Mouse (Mus musculus) macrophage (primary cell): Measurements from ENCODE around the gene Wdr11. TPM values are rescaled to one million over a fixed set of nuclear protein-coding genes. Genes with fewer than 3 reads are reported as not detected.

ENCODE experiments used
- H3K27ac ChIP-seq: fragments of 350-480 bp; formaldehyde crosslinking; 2 replicates; pipeline ENCODE4 v1.9.0; 2021
- H3K36me3 ChIP-seq: fragments of 350-480 bp; formaldehyde crosslinking; 2 replicates; pipeline ENCODE4 v1.9.0; 2021; ENCODE audit errors: inconsistent target
- H3K4me3 ChIP-seq: fragments of 350-480 bp; formaldehyde crosslinking; 2 replicates; pipeline ENCODE4 v1.9.0; 2021; ENCODE audit errors: inconsistent target
- H3K79me2 ChIP-seq: fragments of 350-480 bp; formaldehyde crosslinking; 2 replicates; pipeline ENCODE4 v1.9.0; 2021; ENCODE audit errors: inconsistent target
- WGBS: methylation state at CpG from one replicate; pipeline ENCODE4 v1.1.7; 2026; ENCODE audit warnings: inconsistent platforms; ENCODE audit not compliant: missing documents; 5-methylcytosine and 5-hydroxymethylcytosine counted together
- polyA plus RNA-seq: library from polyadenylated mRNA; stranded (reverse); fragments of 250-400 nt; gene quantifications from 3 replicates; pipeline ENCODE4 v1.2.4, GENCODE M21; 2018; ENCODE audit warnings: inconsistent platforms

Gene Wdr11
- polyA plus RNA-seq, 1 experiment from 2014 or later = 42.8 TPM

GRCm38 (mm10) chr7:129663781-129664505, 72.3 kb downstream of the Wdr11 start:
- Histone ChIP-seq H3K79me2 (no peaks in the 10 kb centered on the region), H3K27ac (no peak overlapping the region), H3K4me3 (no peak overlapping the region), H3K36me3 (no peaks in the 10 kb centered on the region)
- 52% methylated on average over 11 of the region's 12 CpGs for WGBS

GRCm38 (mm10) chr7:129665411-129665810, 73.7 kb downstream of the Wdr11 start:
- 56% methylated on average over 3 of the region's 3 CpGs for WGBS
- H3K79me2 ChIP-seq = no peaks in the 10 kb centered on the region

GRCm38 (mm10) chr7:129665921-129666320, 74.3 kb downstream of the Wdr11 start:
- H3K4me3 ChIP-seq = no peak overlapping the region
- H3K79me2 ChIP-seq = no peaks in the 10 kb centered on the region

More at GRCm38 (mm10) chr7:129665411-129665810, 73.7 kb downstream of the Wdr11 start:
- no peaks in the 10 kb centered on the region for H3K36me3 ChIP-seq
- no peak overlapping the region for H3K4me3 ChIP-seq
- H3K27ac ChIP-seq = no peak overlapping the region

GRCm38 (mm10) chr7:129666526-129666925, 74.9 kb downstream of the Wdr11 start:
- Histone ChIP-seq H3K79me2 (no peaks in the 10 kb centered on the region), H3K36me3 (no peaks in the 10 kb centered on the region), H3K4me3 (no peak overlapping the region), H3K27ac (no peak overlapping the region)
- 79% methylated on average over 2 of the region's 2 CpGs for WGBS

More at GRCm38 (mm10) chr7:129665921-129666320, 74.3 kb downstream of the Wdr11 start:
- Histone ChIP-seq H3K36me3 (no peaks in the 10 kb centered on the region), H3K27ac (no peak overlapping the region)
- 96% methylated on average over 6 of the region's 6 CpGs for WGBS

GRCm38 (mm10) chr7:129670280-129670679, 78.6 kb downstream of the Wdr11 start:
- H3K4me3 ChIP-seq = no peak overlapping the region
- no peaks in the 10 kb centered on the region for H3K79me2 ChIP-seq
- no peaks in the 10 kb centered on the region for H3K36me3 ChIP-seq
- no peak overlapping the region for H3K27ac ChIP-seq
- WGBS = 40% methylated on average over 10 of the region's 10 CpGs

GRCm38 (mm10) chr7:129671675-129672651, 80.3 kb downstream of the Wdr11 start:
- WGBS = 70% methylated on average over 18 of the region's 18 CpGs
- no peaks in the 10 kb centered on the region for H3K79me2 ChIP-seq
- H3K36me3 ChIP-seq = no peaks in the 10 kb centered on the region
- no peak overlapping the region for H3K27ac ChIP-seq
- H3K4me3 ChIP-seq = no peak overlapping the region

- WGBS = 90% methylated on average over 9 of the region's 9 CpGs
- no peak overlapping the region for H3K27ac ChIP-seq
- no peaks in the 10 kb centered on the region for H3K79me2 ChIP-seq
- no peaks in the 10 kb centered on the region for H3K36me3 ChIP-seq
- H3K4me3 ChIP-seq = no peak overlapping the region
Observed at GRCm38 (mm10) chr7:129673776-129674175, 82.1 kb downstream of the Wdr11 start.

- WGBS = 63% methylated on average over 4 of the region's 4 CpGs
- Histone ChIP-seq H3K27ac (no peak overlapping the region), H3K79me2 (no peaks in the 10 kb centered on the region), H3K36me3 (no peaks in the 10 kb centered on the region), H3K4me3 (no peak overlapping the region)
Observed at GRCm38 (mm10) chr7:129674558-129674957, 82.9 kb downstream of the Wdr11 start.

GRCm38 (mm10) chr7:129675852-129676251, 84.2 kb downstream of the Wdr11 start:
- Histone ChIP-seq H3K79me2 (no peaks in the 10 kb centered on the region), H3K36me3 (no peaks in the 10 kb centered on the region), H3K27ac (no peak overlapping the region), H3K4me3 (no peak overlapping the region)
- 85% methylated on average over 6 of the region's 6 CpGs for WGBS

GRCm38 (mm10) chr7:129677141-129677540, 85.5 kb downstream of the Wdr11 start:
- H3K4me3 ChIP-seq = no peak overlapping the region
- H3K36me3 ChIP-seq = no peaks in the 10 kb centered on the region
- H3K79me2 ChIP-seq = no peaks in the 10 kb centered on the region
- WGBS = 50% methylated on average over 4 of the region's 4 CpGs
- no peak overlapping the region for H3K27ac ChIP-seq

- WGBS = 74% methylated on average over 8 of the region's 8 CpGs
Observed at GRCm38 (mm10) chr7:129678431-129678830, 86.8 kb downstream of the Wdr11 start.

GRCm38 (mm10) chr7:129678972-129679371, 87.3 kb downstream of the Wdr11 start:
- Histone ChIP-seq H3K79me2 (no peaks in the 10 kb centered on the region), H3K36me3 (no peaks in the 10 kb centered on the region), H3K4me3 (no peak overlapping the region), H3K27ac (no peak overlapping the region)
- WGBS = 85% methylated on average over 8 of the region's 8 CpGs

More at GRCm38 (mm10) chr7:129678431-129678830, 86.8 kb downstream of the Wdr11 start:
- Histone ChIP-seq H3K27ac (no peak overlapping the region), H3K4me3 (no peak overlapping the region), H3K36me3 (no peaks in the 10 kb centered on the region), H3K79me2 (no peaks in the 10 kb centered on the region)

- WGBS = 74% methylated on average over 10 of the region's 10 CpGs
- Histone ChIP-seq H3K27ac (no peak overlapping the region), H3K4me3 (no peak overlapping the region), H3K79me2 (no peaks in the 10 kb centered on the region), H3K36me3 (no peaks in the 10 kb centered on the region)
Observed at GRCm38 (mm10) chr7:129680534-129681210, 89.0 kb downstream of the Wdr11 start.

GRCm38 (mm10) chr7:129682525-129682924, 90.9 kb downstream of the Wdr11 start:
- Histone ChIP-seq H3K27ac (no peak overlapping the region), H3K4me3 (no peak overlapping the region), H3K36me3 (no peaks in the 10 kb centered on the region), H3K79me2 (no peaks in the 10 kb centered on the region)
- WGBS = 76% methylated on average over 3 of the region's 3 CpGs
